Mouse (Mus musculus): ENCODE data around the gene Sgms2.

DNA sequence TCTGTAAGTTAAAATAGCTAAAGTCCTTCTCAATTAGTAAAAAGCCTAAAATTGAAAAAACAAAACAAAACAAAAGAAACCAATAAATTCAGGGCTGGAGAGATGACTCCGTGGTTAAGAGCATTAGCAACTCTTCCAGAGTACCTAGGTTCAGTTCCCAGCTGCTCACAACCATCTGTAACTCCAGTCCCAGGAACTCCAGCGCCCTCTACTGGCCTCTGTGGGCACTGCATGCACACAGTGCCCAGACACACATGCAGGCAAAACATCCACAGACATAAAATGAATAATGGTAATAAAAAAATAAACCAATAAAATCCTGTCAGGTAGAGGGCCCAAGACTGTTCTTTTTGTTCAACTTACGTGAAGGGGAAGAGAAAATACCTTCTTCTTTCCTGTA lies 10.6 kb downstream of the Sgms2 start:
- no peak for TF ChIP-seq CTCF (IDR thresholded peaks at IDR 0.05; ENCODE audit: low read depth)
- no peak for TF ChIP-seq EP300 (IDR thresholded peaks at IDR 0.05; ENCODE audit: low read depth)

Measured in heart, postnatal 0 days (tissue).